ENCODE assay signal across 9 mouse cellular contexts in genomic region chr9:32789306-32789705, GRCm38 (mm10).
A peak's percentile ranks its signal among the peaks of the same experiment; 100 is the strongest.
DNase-seq lines count a peak whose midpoint lies in the region; ATAC-seq lines count a peak whose summit lies in the region.
"Had no signal": no experiment of that assay in that cellular context is flagged by ENCODE, and none has a peak within 500 bp of the region (broad histone marks: within the 10 kb centered on the region; RNA-seq: fewer than 3 reads in every experiment).

No protein-coding gene starts in this region.

- no peak for ATAC-seq in kidney, embryonic 14.5 days (ENCODE audit: low FRiP score, low TSS enrichment)
- no peak for ATAC-seq in midbrain, embryonic 11.5 days (ENCODE audit: low FRiP score)

- no peak overlapping the region for H3K4me2 ChIP-seq in kidney, embryonic 14.5 days (replicated peaks; ENCODE audit: low read depth, low read length)
- no peak overlapping the region for H3K4me2 ChIP-seq in midbrain, embryonic 11.5 days
- H3K4me2 ChIP-seq: hindbrain, embryonic 14.5 days had no signal

- no peak overlapping the region for H3K9ac ChIP-seq in kidney, embryonic 14.5 days (ENCODE audit: low read depth, low read length)
- no peak overlapping the region for H3K9ac ChIP-seq in midbrain, embryonic 11.5 days (ENCODE audit: low read length)
- H3K9ac ChIP-seq: hindbrain, embryonic 14.5 days had no signal

- H3K36me3 ChIP-seq in kidney, embryonic 14.5 days (ENCODE audit: control insufficient read depth, insufficient read depth, low read length): no peaks in the 10 kb centered on the region
- H3K36me3 ChIP-seq in midbrain, embryonic 11.5 days (ENCODE audit: control insufficient read depth, insufficient read depth, low read length): no peaks in the 10 kb centered on the region

- H3K27me3 ChIP-seq in kidney, embryonic 14.5 days (ENCODE audit: control insufficient read depth, insufficient read depth, low read length): no peaks in the 10 kb centered on the region
- no peaks in the 10 kb centered on the region for H3K27me3 ChIP-seq in midbrain, embryonic 11.5 days (ENCODE audit: control insufficient read depth, insufficient read depth, low read length)

- peaks cover 16% of the 10 kb centered on the region for H3K4me1 ChIP-seq in kidney, embryonic 14.5 days (ENCODE audit: control insufficient read depth, insufficient read depth, low read length)
- H3K4me1 ChIP-seq in midbrain, embryonic 11.5 days (ENCODE audit: control insufficient read depth, insufficient read depth, low read length): no peaks in the 10 kb centered on the region

- WGBS in kidney, embryonic 14.5 days: 55% methylated on average over 7 of the region's 7 CpGs
- WGBS in midbrain, embryonic 11.5 days: 78% methylated on average over 7 of the region's 7 CpGs

- no peaks in the 10 kb centered on the region for H3K9me3 ChIP-seq in kidney, embryonic 14.5 days (ENCODE audit: control insufficient read depth, low read length)
- no peaks in the 10 kb centered on the region for H3K9me3 ChIP-seq in midbrain, embryonic 11.5 days (ENCODE audit: control insufficient read depth, low read length)

- no peak overlapping the region for H3K4me3 ChIP-seq in kidney, embryonic 14.5 days (ENCODE audit: low read length)
- H3K4me3 ChIP-seq in midbrain, embryonic 11.5 days (ENCODE audit: low read depth, low read length): no peak overlapping the region

- DNase-seq in adrenal gland, adult 2 months: peak; percentile 51
- DNase-seq in adrenal gland, postnatal 25 days: no peak
- DNase-seq in kidney, adult 18-20 months: peak; percentile 22
- peak; percentile 70 for DNase-seq in gastrocnemius, postnatal 14 days
- DNase-seq in lung, postnatal 25 days (ENCODE audit: low spot score): peak; percentile 52
- no peak for DNase-seq in frontal cortex, postnatal 14 days (ENCODE audit: low spot score in 2 of 2)
- no peak for DNase-seq in midbrain, embryonic 11.5 days (ENCODE audit: low spot score, missing footprints)

- intact Hi-C loops in gastrocnemius, postnatal 14 days (cut with DNase I; ENCODE audit: low total_unique reads): no loop called here

- H3K27ac ChIP-seq in kidney, embryonic 14.5 days (ENCODE audit: low read depth, low read length): no peak overlapping the region
- no peak overlapping the region for H3K27ac ChIP-seq in midbrain, embryonic 11.5 days (ENCODE audit: low read depth, low read length)
- H3K27ac ChIP-seq: hindbrain, embryonic 14.5 days had no signal

Comparison
In these comparisons a context has a peak if more than half of its experiments do, and no peak if none do; other contexts are left out.
1. DNase-seq: peak in adrenal gland, adult 2 months (single experiment), kidney, adult 18-20 months (single experiment), gastrocnemius, postnatal 14 days (single experiment) and lung, postnatal 25 days (single experiment); none in adrenal gland, postnatal 25 days (single experiment), frontal cortex, postnatal 14 days (0 of 2) and midbrain, embryonic 11.5 days (single experiment).